Mouse (Mus musculus) splenic B cell, adult 2 months (primary cell): ENCODE data around the gene Prkar2a.
A peak's percentile ranks its signal among the peaks of the same experiment; 100 is the strongest.
"Not testable (repeated sequence)": the region's sequence is repeated elsewhere in the genome, so short reads cannot be mapped to it uniquely, and the experiment has no call there.

Source experiments
- DNase-seq: peaks from one replicate; pipeline ENCODE4 v3.0.0-alpha.2; 2011; ENCODE audit warnings: low read depth, low spot score
- H3K27me3 ChIP-seq: 2 replicates; pipeline ENCODE4 v1.6.1; 2012; ENCODE audit warnings: mild to moderate bottlenecking, low read length, moderate library complexity, mixed read lengths; ENCODE audit not compliant: control insufficient read depth, poor library complexity, insufficient read depth, severe bottlenecking
- H3K36me3 ChIP-seq: 2 replicates; pipeline ENCODE4 v1.6.1; 2012; ENCODE audit warnings: mild to moderate bottlenecking, low read length, moderate library complexity, mixed read lengths; ENCODE audit not compliant: control insufficient read depth, poor library complexity, insufficient read depth, severe bottlenecking

Gene Prkar2a

GRCm38 (mm10) chr9:108689106-108689505 lies at the start of gene Prkar2a:
Gene Prkar2a, plus strand, starts transcription at chr9:108689314.
- DNase-seq = no peak
- Histone ChIP-seq H3K36me3 (peaks cover 4% of the 10 kb centered on the region; the same call in 1 of the 2 replicates), H3K27me3 (no peaks in the 10 kb centered on the region)

- DNase-seq = no peak
- H3K27me3 ChIP-seq = no peaks in the 10 kb centered on the region
- H3K36me3 ChIP-seq = peaks cover 6% of the 10 kb centered on the region
These were observed 49.3 kb upstream of the Prkar2a start for GRCm38 (mm10) chr9:108639825-108640224.

- Histone ChIP-seq H3K27me3 (no peaks in the 10 kb centered on the region), H3K36me3 (0 out of 2 replicates have a peak, but pooled peaks cover 5% of the 10 kb centered on the region)
- no peak for DNase-seq
These were observed 40.9 kb upstream of the Prkar2a start for GRCm38 (mm10) chr9:108648166-108648565.

GRCm38 (mm10) chr9:108648611-108649560 lies 40.2 kb upstream of the Prkar2a start, which contains the start of gene Arih2:
Gene Arih2, minus strand, starts transcription at chr9:108649386.
- H3K36me3 ChIP-seq = 0 out of 2 replicates have a peak, but pooled peaks cover 2% of the 10 kb centered on the region
- DNase-seq = peak; percentile 94
- H3K27me3 ChIP-seq = no peaks in the 10 kb centered on the region

GRCm38 (mm10) chr9:108649561-108650440 lies 39.3 kb upstream of the Prkar2a start:
- DNase-seq = peak; percentile 78
- H3K27me3 ChIP-seq = no peaks in the 10 kb centered on the region
- 0 out of 2 replicates have a peak, but pooled peaks cover 2% of the 10 kb centered on the region for H3K36me3 ChIP-seq

- Histone ChIP-seq H3K36me3 (no peaks in the 10 kb centered on the region), H3K27me3 (no peaks in the 10 kb centered on the region)
- no peak for DNase-seq
These were observed 34.3 kb upstream of the Prkar2a start for GRCm38 (mm10) chr9:108654566-108655464.

- not testable (repeated sequence) for H3K36me3 ChIP-seq, DNase-seq, H3K27me3 ChIP-seq
These were observed 33.2 kb upstream of the Prkar2a start for GRCm38 (mm10) chr9:108655865-108656264.

- no peaks in the 10 kb centered on the region for H3K36me3 ChIP-seq
- DNase-seq = peak; percentile 88
- no peaks in the 10 kb centered on the region for H3K27me3 ChIP-seq
These were observed 27.2 kb upstream of the Prkar2a start, which contains the start of gene Slc25a20 for GRCm38 (mm10) chr9:108661677-108662612. Gene Slc25a20, plus strand, starts transcription at chr9:108662088.

GRCm38 (mm10) chr9:108662660-108663059 lies 26.5 kb upstream of the Prkar2a start:
- DNase-seq = no peak
- Histone ChIP-seq H3K27me3 (no peaks in the 10 kb centered on the region), H3K36me3 (no peaks in the 10 kb centered on the region)

GRCm38 (mm10) chr9:108669875-108670274 lies 19.2 kb upstream of the Prkar2a start:
- Histone ChIP-seq H3K36me3 (no peaks in the 10 kb centered on the region; the same call in 1 of the 2 replicates), H3K27me3 (no peaks in the 10 kb centered on the region)
- DNase-seq = peak; percentile 39

GRCm38 (mm10) chr9:108673151-108673550 lies 16.0 kb upstream of the Prkar2a start:
- H3K27me3 ChIP-seq = no peaks in the 10 kb centered on the region
- H3K36me3 ChIP-seq = peaks cover 1% of the 10 kb centered on the region; the same call in 1 of the 2 replicates
- peak; percentile 57 for DNase-seq

GRCm38 (mm10) chr9:108680026-108680425 lies 9.1 kb upstream of the Prkar2a start:
- Histone ChIP-seq H3K27me3 (no peaks in the 10 kb centered on the region), H3K36me3 (peaks cover 5% of the 10 kb centered on the region; the same call in 1 of the 2 replicates)
- DNase-seq = no peak

- Histone ChIP-seq H3K36me3 (peaks cover 4% of the 10 kb centered on the region; the same call in 1 of the 2 replicates), H3K27me3 (no peaks in the 10 kb centered on the region)
- DNase-seq = no peak
These were observed 2.6 kb upstream of the Prkar2a start for GRCm38 (mm10) chr9:108686475-108686887.
